Mouse (Mus musculus): Measurements from ENCODE around the gene Gm2696.

DNA sequence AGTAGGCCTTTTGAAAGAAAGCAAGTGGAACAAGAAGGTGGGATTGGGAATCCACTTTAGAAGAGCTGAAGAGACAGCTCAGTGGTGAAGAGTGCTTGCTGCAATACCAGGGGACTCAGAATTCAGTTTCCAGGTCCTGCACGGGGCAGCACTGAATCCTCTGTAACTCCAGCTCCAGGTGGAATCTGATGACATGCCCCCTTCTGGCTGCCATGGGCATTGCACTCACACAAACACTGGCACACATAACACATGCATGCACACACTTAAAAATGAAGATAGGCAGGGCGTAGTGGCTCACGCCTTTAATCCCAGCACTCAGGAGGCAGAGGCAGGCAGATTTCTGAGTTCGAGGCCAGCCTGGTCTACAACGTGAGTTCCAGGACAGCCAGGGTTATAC lies 68.1 kb downstream of the Gm2696 start:
- peak; percentile 43; the same call in 1 of the 2 replicates for TF ChIP-seq CTCF (IDR thresholded peaks at IDR 0.05; ENCODE audit: control insufficient read depth, insufficient read depth, insufficient replicate concordance, low read depth, low read length)
- TF ChIP-seq POLR2A (IDR thresholded peaks at IDR 0.05; ENCODE audit: control insufficient read depth, low read depth, low read length) = no peak

Measured in testis, adult 2 months (tissue).